Mouse (Mus musculus): ENCODE measurements at regions not wholly inside any gene's neighbourhood (a gene's known extent, or its start where the extent isn't known, plus 50 kb on each side); places are given as distances from the start of the nearest gene placed in this dataset.

DNA sequence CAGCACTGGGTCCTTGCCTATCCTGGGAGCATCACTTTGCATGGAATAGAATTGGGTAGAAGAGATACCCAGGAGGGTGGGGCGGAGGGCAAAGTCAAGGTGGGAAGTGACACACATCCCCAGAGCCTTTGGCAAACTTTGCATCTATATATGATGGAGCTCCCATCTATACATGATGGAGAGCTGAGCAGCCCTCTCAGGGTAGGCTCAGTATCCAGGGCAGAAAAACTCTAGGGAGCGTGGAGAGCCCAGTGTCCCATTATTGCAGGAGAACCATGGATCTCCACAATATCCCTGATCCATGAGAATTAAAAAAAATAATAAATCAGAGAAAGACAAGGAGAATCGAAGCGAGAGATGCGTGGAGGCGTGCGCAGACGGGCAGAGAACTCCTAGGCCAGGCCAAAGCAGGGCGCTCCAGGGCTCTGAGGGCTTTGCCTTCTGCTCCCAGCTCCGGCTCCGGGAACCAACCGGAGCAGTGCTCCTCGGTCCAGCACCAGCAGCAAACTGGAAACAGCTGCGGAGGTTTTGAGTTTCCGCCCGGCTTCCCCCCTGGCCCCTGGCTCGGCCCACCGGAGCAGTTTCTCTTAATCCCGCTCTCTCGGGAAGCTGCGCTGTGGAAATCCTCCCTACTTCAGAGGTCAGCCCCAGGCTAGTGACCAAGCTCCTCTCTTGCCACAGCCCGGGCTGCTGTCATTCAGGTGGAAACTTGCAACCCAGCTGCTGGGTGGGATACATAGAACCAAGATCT is 54.7 kb upstream of the Gm12830 start:
- TF ChIP-seq POLR2A (IDR thresholded peaks at IDR 0.05; ENCODE audit: borderline replicate concordance, extremely low read depth, insufficient read depth, insufficient read length, poor library complexity, severe bottlenecking) (no peak), CTCF (IDR thresholded peaks at IDR 0.05; ENCODE audit: borderline replicate concordance, extremely low read depth, insufficient read depth, insufficient read length) (no peak)

All from brain, embryonic 14.5 days (tissue).